Mouse (Mus musculus): ENCODE measurements around the gene Eif2b3. TPM values are rescaled to one million over a fixed set of nuclear protein-coding genes. Genes with fewer than 3 reads are reported as not detected.

Gene Eif2b3
- polyA plus RNA-seq, 1 experiment from 2014 or later, result 25.5 TPM

DNA sequence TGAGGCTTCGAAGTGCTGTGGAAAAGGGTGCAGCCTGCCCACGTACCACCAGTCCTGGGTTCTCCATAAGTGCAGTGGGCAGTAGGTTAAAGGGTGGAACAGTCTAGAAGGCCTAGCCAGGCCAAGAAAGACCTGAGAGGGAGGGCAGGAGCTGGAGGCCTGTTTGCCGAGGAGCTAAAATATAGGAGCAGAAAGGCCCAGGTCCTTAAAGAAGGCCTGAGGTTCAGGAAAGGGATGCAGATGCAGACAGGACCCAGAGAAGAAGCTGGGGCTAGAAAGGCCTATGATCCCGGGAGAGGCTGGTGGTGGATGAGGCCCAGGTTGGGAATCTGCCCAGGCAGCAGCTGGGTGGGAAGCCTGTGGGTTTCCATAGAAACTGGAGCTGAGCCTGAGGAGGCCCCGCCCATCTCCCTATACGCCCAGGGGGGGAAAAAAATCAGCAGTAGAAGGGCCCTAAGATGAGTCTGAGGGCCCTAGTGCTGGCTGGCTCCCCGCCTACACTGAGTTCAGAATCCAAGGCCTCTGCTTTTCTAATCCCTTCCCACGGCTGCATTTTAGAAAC lies 106.2 kb downstream of the Eif2b3 start, which contains the start of gene Btbd19:
Gene Btbd19, minus strand, starts transcription at position 378 of the 562 bp plus-strand sequence.
- peak within 1 kb of the TSS; percentile 68 for H3K9ac ChIP-seq
- peaks cover 3% of the 10 kb centered on the region; the same call in 1 of the 2 replicates for H3K27me3 ChIP-seq (replicated peaks)
- no peak; the same call in 1 of the 2 replicates for ATAC-seq (ENCODE audit: extremely low read depth, insufficient number of reproducible peaks, low FRiP score, low TSS enrichment)
- 41% methylated on average over 8 of the region's 8 CpGs for WGBS
- H3K36me3 ChIP-seq, result peaks cover 17% of the 10 kb centered on the region
- H3K4me2 ChIP-seq, result peak within 1 kb of the TSS; percentile 20
- H3K4me3 ChIP-seq, result no peak within 1 kb of the TSS
- H3K9me3 ChIP-seq, result no peaks in the 10 kb centered on the region
- H3K4me1 ChIP-seq, result peaks cover 28% of the 10 kb centered on the region
- peak within 1 kb of the TSS; percentile 91 for H3K27ac ChIP-seq (replicated peaks)

DNA sequence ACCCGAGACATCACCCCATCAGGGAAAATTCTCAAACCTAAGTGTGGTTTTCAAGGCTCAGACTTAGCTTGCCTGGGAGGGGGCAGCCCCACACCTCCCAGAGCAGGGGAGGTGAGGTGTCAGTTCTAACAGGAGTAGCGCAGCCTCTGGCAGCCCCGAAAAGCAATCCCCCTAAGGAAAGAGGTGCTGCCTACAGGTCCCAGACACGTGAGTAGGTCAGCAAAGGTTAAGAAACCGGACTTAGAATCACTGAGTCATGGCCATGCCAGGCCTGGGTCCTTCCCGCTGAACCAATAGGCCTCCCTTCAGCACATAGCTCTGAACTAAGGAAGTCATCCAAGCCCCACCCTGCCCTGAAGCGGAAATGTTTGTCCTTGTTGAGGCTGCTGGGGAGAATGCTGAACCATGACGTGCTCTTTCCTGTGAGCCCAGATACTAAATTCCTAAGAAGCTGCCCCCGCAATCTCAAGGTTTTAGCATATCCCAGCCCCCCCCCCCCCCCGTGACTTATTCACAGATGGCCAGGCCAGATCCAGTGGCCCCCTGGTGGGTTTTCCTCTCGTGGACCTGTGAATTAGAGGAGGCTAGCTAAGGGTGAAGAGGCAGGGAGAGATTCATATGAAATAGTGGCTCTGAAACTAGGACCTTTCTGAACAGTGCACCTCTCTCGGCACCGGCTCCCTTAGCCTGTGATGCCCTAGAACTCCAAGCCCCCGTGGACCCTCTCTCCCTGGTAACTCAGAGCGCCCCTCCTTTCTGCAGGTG lies 106.9 kb downstream of the Eif2b3 start:
- Histone ChIP-seq H3K27ac (replicated peaks) (peak overlapping the region; percentile 91), H3K36me3 (peaks cover 17% of the 10 kb centered on the region), H3K9me3 (no peaks in the 10 kb centered on the region), H3K4me3 (no peak overlapping the region), H3K9ac (peak overlapping the region; percentile 21; the same call in 1 of the 2 replicates), H3K4me1 (peaks cover 28% of the 10 kb centered on the region), H3K4me2 (0 out of 2 replicates have a peak overlapping the region, but pooled peaks have one; percentile 20), H3K27me3 (replicated peaks) (peaks cover 6% of the 10 kb centered on the region; the same call in 1 of the 2 replicates)
- WGBS, result 43% methylated on average over 15 of the region's 15 CpGs
- no peak; the same call in 1 of the 2 replicates for ATAC-seq (ENCODE audit: extremely low read depth, insufficient number of reproducible peaks, low FRiP score, low TSS enrichment)

DNA sequence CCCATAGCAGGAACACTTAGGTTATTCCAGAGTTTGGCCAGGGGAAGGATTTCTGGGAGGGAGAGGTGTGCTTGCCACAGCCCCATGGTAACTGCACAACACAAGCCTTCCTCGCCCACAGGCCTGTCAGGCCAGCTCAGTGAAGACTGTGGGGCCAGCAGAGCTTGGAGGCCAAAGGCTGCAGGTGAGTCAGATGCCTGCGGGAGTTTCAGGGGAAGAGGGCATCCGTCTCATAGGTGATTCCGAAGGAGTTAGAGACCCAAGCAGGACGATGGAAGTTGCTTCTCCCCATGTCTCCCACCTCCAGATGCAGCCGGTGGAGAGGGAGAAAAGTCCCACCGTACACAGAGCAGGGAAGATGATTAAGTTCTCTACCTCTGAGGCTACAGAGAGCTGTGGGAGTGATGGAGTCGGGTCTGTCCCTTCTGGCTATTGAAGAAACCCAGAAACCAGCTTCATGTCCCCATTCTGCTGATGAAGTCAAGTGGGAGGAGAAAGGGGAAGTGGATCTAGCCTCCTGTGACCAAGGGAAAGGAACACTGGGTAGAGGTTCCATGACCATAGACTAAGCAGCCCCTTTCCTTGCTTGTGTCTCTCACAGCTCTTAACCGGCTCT lies 107.6 kb downstream of the Eif2b3 start, which contains the start of gene Tctex1d4:
Gene Tctex1d4, plus strand, starts transcription at position 120 of the 616 bp plus-strand sequence.
- no peak for ATAC-seq (ENCODE audit: extremely low read depth, insufficient number of reproducible peaks, low FRiP score, low TSS enrichment)
- Histone ChIP-seq H3K9ac (peak within 1 kb of the TSS; percentile 21; the same call in 1 of the 2 replicates), H3K36me3 (peaks cover 17% of the 10 kb centered on the region), H3K27ac (replicated peaks) (peak within 1 kb of the TSS; percentile 91), H3K4me2 (0 out of 2 replicates have a peak within 1 kb of the TSS, but pooled peaks have one; percentile 20), H3K4me1 (peaks cover 24% of the 10 kb centered on the region), H3K9me3 (no peaks in the 10 kb centered on the region), H3K27me3 (replicated peaks) (peaks cover 13% of the 10 kb centered on the region), H3K4me3 (no peak within 1 kb of the TSS)
- WGBS, result 73% methylated on average over 9 of the region's 9 CpGs

DNA sequence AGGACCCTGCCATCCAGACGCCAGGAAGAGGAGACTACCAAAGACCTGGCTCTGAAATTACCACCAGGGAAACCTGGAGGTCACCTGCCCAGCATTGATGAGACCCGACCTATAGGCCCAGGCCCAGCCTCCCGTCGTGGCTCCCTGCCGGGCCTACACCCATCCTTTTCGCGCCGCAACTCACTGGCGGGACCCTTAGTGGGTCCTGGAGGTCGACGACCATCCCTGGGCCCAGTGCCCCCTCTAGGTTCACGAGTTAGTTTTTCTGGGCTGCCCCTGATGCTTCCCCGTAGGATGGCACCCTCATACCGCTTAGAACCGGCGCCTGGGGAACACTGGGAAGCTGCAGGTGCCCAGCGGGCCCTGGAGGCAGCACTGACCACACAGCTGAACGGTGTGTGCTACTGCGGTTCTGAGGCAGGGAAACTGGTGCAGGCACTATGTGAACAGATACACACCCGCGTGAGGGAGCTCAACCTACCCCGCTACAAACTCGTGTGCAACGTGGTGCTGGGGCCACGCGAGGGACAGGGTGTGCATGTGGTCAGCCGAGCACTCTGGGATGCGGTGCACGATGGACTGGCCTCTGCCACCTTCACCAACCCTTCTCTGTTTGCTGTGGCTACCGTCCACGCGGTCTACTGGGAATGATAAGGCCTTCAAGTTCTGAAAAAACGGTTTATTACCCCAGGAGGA lies 108.9 kb downstream of the Eif2b3 start:
- Histone ChIP-seq H3K27me3 (replicated peaks) (peaks cover 26% of the 10 kb centered on the region), H3K4me3 (no peak overlapping the region), H3K36me3 (peaks cover 17% of the 10 kb centered on the region), H3K9me3 (no peaks in the 10 kb centered on the region), H3K4me2 (no peak overlapping the region), H3K27ac (replicated peaks) (no peak overlapping the region), H3K9ac (no peak overlapping the region), H3K4me1 (peaks cover 29% of the 10 kb centered on the region)
- 79% methylated on average over 33 of the region's 33 CpGs for WGBS
- ATAC-seq (ENCODE audit: extremely low read depth, insufficient number of reproducible peaks, low FRiP score, low TSS enrichment), result no peak

DNA sequence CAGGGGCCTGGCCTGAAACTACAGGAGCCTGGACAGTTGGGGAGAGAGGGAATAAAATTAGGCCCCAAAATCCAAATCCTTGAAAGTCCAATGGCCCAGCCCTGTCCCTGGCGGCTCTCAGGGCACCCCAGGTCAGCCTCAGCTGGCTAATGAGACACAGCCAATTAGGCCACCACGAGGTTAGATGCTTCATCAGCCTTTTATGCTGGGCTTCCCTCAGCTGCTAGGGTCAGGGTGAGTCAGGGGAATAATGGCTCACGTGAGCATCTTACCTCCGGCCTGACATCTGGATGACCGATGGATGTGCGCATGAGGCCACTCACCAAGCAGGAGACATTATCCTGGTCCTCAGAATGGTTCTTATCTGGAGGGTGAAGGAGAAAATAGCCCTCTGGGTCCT lies 111.6 kb downstream of the Eif2b3 start:
- Histone ChIP-seq H3K9me3 (no peaks in the 10 kb centered on the region), H3K27me3 (replicated peaks) (peaks cover 30% of the 10 kb centered on the region), H3K9ac (no peak overlapping the region), H3K4me2 (no peak overlapping the region), H3K27ac (replicated peaks) (no peak overlapping the region), H3K36me3 (peaks cover 17% of the 10 kb centered on the region), H3K4me1 (peaks cover 22% of the 10 kb centered on the region), H3K4me3 (no peak overlapping the region)
- WGBS, result 71% methylated on average over 6 of the region's 6 CpGs
- no peak for ATAC-seq (ENCODE audit: extremely low read depth, insufficient number of reproducible peaks, low FRiP score, low TSS enrichment)

DNA sequence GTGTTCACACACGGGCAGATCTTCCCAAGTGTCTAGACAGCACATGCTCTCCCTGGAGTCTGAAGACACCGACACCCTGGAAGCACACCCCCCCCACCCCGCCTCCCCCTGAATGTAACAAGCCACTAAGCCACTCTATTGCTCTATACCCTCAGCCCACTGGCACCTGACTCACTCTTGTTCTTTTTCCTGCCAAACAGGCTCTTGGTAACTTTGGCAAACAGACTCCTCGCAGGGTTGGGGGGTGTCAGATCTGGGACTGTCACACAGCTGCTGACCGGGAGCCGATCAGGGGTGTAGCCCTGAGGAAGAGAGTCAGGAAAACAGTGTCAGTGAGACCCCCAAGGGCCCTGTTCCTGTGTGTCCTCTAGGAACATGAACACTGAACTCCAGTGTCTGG lies 112.0 kb downstream of the Eif2b3 start:
- no peak overlapping the region for H3K9ac ChIP-seq
- no peak overlapping the region for H3K27ac ChIP-seq (replicated peaks)
- H3K4me1 ChIP-seq, result peaks cover 19% of the 10 kb centered on the region
- peaks cover 17% of the 10 kb centered on the region for H3K36me3 ChIP-seq
- ATAC-seq (ENCODE audit: extremely low read depth, insufficient number of reproducible peaks, low FRiP score, low TSS enrichment), result no peak
- WGBS, result 76% methylated on average over 6 of the region's 6 CpGs
- no peak overlapping the region for H3K4me3 ChIP-seq
- no peak overlapping the region for H3K4me2 ChIP-seq
- peaks cover 30% of the 10 kb centered on the region for H3K27me3 ChIP-seq (replicated peaks)
- no peaks in the 10 kb centered on the region for H3K9me3 ChIP-seq

DNA sequence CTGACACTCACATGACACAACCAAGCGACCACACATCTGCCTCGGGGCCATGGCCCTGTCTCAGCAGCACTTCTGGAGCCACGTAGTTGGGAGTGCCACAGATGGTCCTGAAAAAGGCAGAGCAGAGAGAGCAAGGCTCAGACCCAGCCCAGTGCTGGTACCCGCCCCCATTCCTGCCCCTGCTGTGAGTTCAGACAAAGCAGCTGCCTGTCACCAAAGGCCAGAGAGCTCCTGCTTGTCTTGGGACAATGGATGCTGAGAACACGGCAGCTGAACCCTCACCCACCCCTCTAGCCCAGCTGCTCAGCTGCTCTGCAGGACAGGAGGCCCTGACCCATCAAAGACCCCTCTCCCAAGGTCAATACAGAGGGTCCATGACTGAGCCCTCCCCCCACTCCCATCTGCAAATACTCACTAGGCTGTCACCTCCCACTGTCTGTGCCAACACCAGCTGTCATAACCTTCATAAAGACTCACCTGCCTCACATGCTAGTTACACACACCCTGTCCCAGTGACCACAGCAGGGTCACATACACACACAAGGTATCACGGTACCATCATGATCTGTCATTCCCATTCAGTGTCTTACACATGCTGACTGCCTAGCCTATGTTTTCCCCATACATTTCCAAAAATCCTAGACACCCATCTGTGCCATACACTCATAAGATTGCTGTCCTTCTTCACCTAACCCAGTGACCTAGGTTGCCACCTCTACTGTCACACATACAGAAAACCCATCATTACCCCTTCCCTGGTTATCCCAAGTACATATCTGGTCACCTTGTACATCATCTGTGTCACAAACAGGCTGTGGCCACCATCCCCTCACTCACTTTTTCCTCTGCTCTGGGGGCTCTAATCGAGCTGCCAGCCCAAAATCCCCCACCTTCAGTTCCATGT lies 112.9 kb downstream of the Eif2b3 start:
- H3K9me3 ChIP-seq, result no peaks in the 10 kb centered on the region
- peaks cover 17% of the 10 kb centered on the region for H3K36me3 ChIP-seq
- peak overlapping the region; percentile 93 for H3K9ac ChIP-seq
- ATAC-seq (ENCODE audit: extremely low read depth, insufficient number of reproducible peaks, low FRiP score, low TSS enrichment), result no peak
- peaks cover 30% of the 10 kb centered on the region for H3K27me3 ChIP-seq (replicated peaks)
- peak overlapping the region; percentile 100 for H3K4me2 ChIP-seq
- H3K4me1 ChIP-seq, result peaks cover 15% of the 10 kb centered on the region
- WGBS, result 41% methylated on average over 7 of the region's 7 CpGs
- H3K4me3 ChIP-seq, result peak overlapping the region; percentile 90
- no peak overlapping the region for H3K27ac ChIP-seq (replicated peaks)

DNA sequence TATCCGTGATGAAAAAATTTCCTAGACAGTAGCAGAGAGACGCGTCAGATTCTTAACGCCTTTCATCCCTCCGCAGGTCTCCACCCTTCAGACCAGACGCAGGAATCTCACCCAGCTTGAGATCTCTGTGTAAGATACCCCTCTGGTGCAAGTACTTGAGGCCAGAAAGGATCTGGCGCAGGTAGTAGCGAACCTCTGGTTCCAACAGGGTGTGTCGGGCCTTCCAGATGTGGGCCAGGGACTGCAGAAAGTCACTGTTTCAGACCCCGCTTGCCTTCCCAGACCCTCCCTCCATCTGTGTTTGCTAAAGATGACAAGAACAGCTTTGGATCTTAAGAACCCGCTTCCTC lies 113.6 kb downstream of the Eif2b3 start:
- no peak overlapping the region for H3K27ac ChIP-seq (replicated peaks)
- H3K27me3 ChIP-seq (replicated peaks), result peaks cover 30% of the 10 kb centered on the region
- peak overlapping the region; percentile 93 for H3K9ac ChIP-seq
- peak overlapping the region; percentile 100 for H3K4me2 ChIP-seq
- peaks cover 17% of the 10 kb centered on the region for H3K36me3 ChIP-seq
- H3K9me3 ChIP-seq, result no peaks in the 10 kb centered on the region
- H3K4me1 ChIP-seq, result peaks cover 15% of the 10 kb centered on the region
- peak overlapping the region; percentile 90 for H3K4me3 ChIP-seq
- ATAC-seq (ENCODE audit: extremely low read depth, insufficient number of reproducible peaks, low FRiP score, low TSS enrichment), result no peak
- 17% methylated on average over 11 of the region's 11 CpGs for WGBS

DNA sequence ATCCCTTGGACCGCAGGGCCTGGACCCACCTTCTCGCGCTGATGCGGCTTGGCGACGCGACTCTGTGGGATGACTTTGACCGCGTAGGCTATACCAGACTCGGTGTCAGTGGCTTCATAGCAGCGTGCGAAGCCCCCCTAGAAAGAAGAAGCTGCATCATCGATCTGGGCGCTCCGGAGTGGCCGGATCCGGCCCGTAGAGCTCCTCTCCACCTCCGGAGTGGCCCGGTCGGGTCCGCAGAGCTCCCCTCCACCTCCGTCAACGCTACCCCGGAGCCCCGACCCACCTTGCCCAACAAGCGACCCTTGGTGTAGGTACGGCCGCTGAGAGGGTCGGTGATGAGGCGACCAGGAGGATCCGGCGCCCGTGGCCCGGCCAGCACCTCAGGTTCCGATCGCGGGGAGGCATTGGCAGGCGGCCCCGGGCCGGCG lies 114.2 kb downstream of the Eif2b3 start:
- WGBS, result under 1% methylated on average over 41 of the region's 42 CpGs
- H3K4me2 ChIP-seq, result peak overlapping the region; percentile 100
- 0 out of 2 replicates have a peak, but pooled peaks have one; percentile 10 for ATAC-seq (ENCODE audit: extremely low read depth, insufficient number of reproducible peaks, low FRiP score, low TSS enrichment)
- H3K36me3 ChIP-seq, result peaks cover 12% of the 10 kb centered on the region
- peaks cover 15% of the 10 kb centered on the region for H3K4me1 ChIP-seq
- H3K9ac ChIP-seq, result peak overlapping the region; percentile 93
- H3K27ac ChIP-seq (replicated peaks), result no peak overlapping the region
- H3K9me3 ChIP-seq, result no peaks in the 10 kb centered on the region
- peaks cover 30% of the 10 kb centered on the region for H3K27me3 ChIP-seq (replicated peaks)
- H3K4me3 ChIP-seq, result peak overlapping the region; percentile 90
